Mouse (Mus musculus): Measurements from ENCODE around the gene Atp2c2.

Gene Atp2c2

GRCm38 (mm10) chr8:119707146-119707545 lies 7.3 kb downstream of the Atp2c2 start:
- DNase-seq: no peak

- no peak for DNase-seq
These were observed 8.7 kb downstream of the Atp2c2 start for GRCm38 (mm10) chr8:119708471-119708870.

- no peak for DNase-seq
These were observed 9.3 kb downstream of the Atp2c2 start for GRCm38 (mm10) chr8:119708878-119709702.

- no peak for DNase-seq
These were observed 9.9 kb downstream of the Atp2c2 start for GRCm38 (mm10) chr8:119709703-119710093.

GRCm38 (mm10) chr8:119712226-119712625 lies 12.4 kb downstream of the Atp2c2 start:
- no peak for DNase-seq

- no peak for DNase-seq
These were observed 13.6 kb downstream of the Atp2c2 start for GRCm38 (mm10) chr8:119713421-119713820.

GRCm38 (mm10) chr8:119715221-119715620 lies 15.4 kb downstream of the Atp2c2 start:
- DNase-seq: no peak

- no peak for DNase-seq
These were observed 17.0 kb downstream of the Atp2c2 start for GRCm38 (mm10) chr8:119716730-119717299.

- DNase-seq: no peak
These were observed 18.0 kb downstream of the Atp2c2 start for GRCm38 (mm10) chr8:119717765-119718164.

GRCm38 (mm10) chr8:119719011-119719501 lies 19.2 kb downstream of the Atp2c2 start:
- DNase-seq: peak; percentile 9

GRCm38 (mm10) chr8:119722348-119722747 lies 22.5 kb downstream of the Atp2c2 start:
- no peak for DNase-seq

- DNase-seq: no peak
These were observed 23.9 kb downstream of the Atp2c2 start for GRCm38 (mm10) chr8:119723676-119724075.

- no peak for DNase-seq
These were observed 24.8 kb downstream of the Atp2c2 start for GRCm38 (mm10) chr8:119724596-119724995.

- no peak for DNase-seq
These were observed 27.3 kb downstream of the Atp2c2 start for GRCm38 (mm10) chr8:119727093-119727492.

- DNase-seq: no peak
These were observed 28.6 kb downstream of the Atp2c2 start for GRCm38 (mm10) chr8:119728351-119728895.

- no peak for DNase-seq
These were observed 32.3 kb downstream of the Atp2c2 start for GRCm38 (mm10) chr8:119732072-119732471.

GRCm38 (mm10) chr8:119736348-119736917 lies 36.6 kb downstream of the Atp2c2 start:
- no peak for DNase-seq

- no peak for DNase-seq
These were observed 37.5 kb downstream of the Atp2c2 start for GRCm38 (mm10) chr8:119737093-119737900.

GRCm38 (mm10) chr8:119738129-119738907 lies 38.5 kb downstream of the Atp2c2 start:
- DNase-seq: no peak

GRCm38 (mm10) chr8:119740634-119741033 lies 40.8 kb downstream of the Atp2c2 start:
- DNase-seq: no peak

- DNase-seq: no peak
These were observed 42.6 kb downstream of the Atp2c2 start for GRCm38 (mm10) chr8:119742409-119742808.

Measured in right cerebral cortex, postnatal 4 days (tissue).